Mouse (Mus musculus) gastrocnemius, postnatal 36 days (tissue): Measurements from ENCODE around the gene Ssc5d. TPM values are rescaled to one million over a fixed set of nuclear protein-coding genes. Genes with fewer than 3 reads are reported as not detected.

Source experiments
- total RNA-seq, 2 experiments: library from RNA; stranded (reverse); gene quantifications; 2 replicates each; pipeline ENCODE4 v1.2.3; 2021

Gene Ssc5d
- total RNA-seq, 2 experiments from 2014 or later: 8.8 to 11.1 TPM

Other genes starting within 250 kb of the Ssc5d start
- 10 to 100 TPM; 22.4 to 24.9 TPM for gene Hspbp1, start 240.7 kb upstream of the Ssc5d start, total RNA-seq
- gene Brsk1, start 235.2 kb upstream of the Ssc5d start, total RNA-seq: 1 to 10 TPM in 1 of 2 experiments, under 1 TPM in 1; 0.54 to 1.6 TPM
- gene Tmem150b, start 200.5 kb upstream of the Ssc5d start, total RNA-seq: not detected
- gene Kmt5c, start 185.7 kb upstream of the Ssc5d start, total RNA-seq: 10 to 100 TPM in 1 of 2 experiments, 1 to 10 TPM in 1; 9.7 to 10.5 TPM
- gene Cox6b2, start 172.7 kb upstream of the Ssc5d start, total RNA-seq: 1 to 10 TPM; 1.4 to 1.9 TPM
- not detected for gene Fam71e2, start 154.5 kb upstream of the Ssc5d start, total RNA-seq
- gene Il11, start 142.9 kb upstream of the Ssc5d start, total RNA-seq: not detected
- gene Tmem190, start 142.8 kb upstream of the Ssc5d start, total RNA-seq: not detected
- 1 to 10 TPM; 7.9 to 9.5 TPM for gene Tmem238, start 136.1 kb upstream of the Ssc5d start, total RNA-seq
- gene Rpl28, start 132.9 kb upstream of the Ssc5d start, total RNA-seq: 100 to 1,000 TPM; 431 to 514 TPM
- gene Ube2s, start 113.2 kb upstream of the Ssc5d start, total RNA-seq: 10 to 100 TPM; 70.3 to 83.7 TPM
- gene Shisa7, start 81.1 kb upstream of the Ssc5d start, total RNA-seq: not detected
- 1 to 10 TPM; 3.6 to 3.8 TPM for gene Isoc2b, start 55.5 kb upstream of the Ssc5d start, total RNA-seq
- gene Isoc2a, start 48.6 kb upstream of the Ssc5d start, total RNA-seq: 10 to 100 TPM; 21.0 to 28.3 TPM
- gene Gm36210, start 19.3 kb upstream of the Ssc5d start, total RNA-seq: under 1 TPM; 0.20 TPM
- 1 to 10 TPM; 8.9 TPM for gene Zfp628, start 10.6 kb upstream of the Ssc5d start, total RNA-seq
- 1 to 10 TPM; 2.5 to 3.2 TPM for gene Nat14, start 3.8 kb upstream of the Ssc5d start, total RNA-seq
- 10 to 100 TPM; 30.5 to 35.8 TPM for gene Sbk2, start 38.6 kb downstream of the Ssc5d start, total RNA-seq
- gene Sbk3, start 45.4 kb downstream of the Ssc5d start, total RNA-seq: 1 to 10 TPM; 1.6 to 1.7 TPM
- gene Zfp579, start 70.4 kb downstream of the Ssc5d start, total RNA-seq: 1 to 10 TPM; 7.8 to 9.5 TPM
- gene Zfp524, start 88.6 kb downstream of the Ssc5d start, total RNA-seq: 1 to 10 TPM; 6.9 TPM
- gene Fiz1, start 88.9 kb downstream of the Ssc5d start, total RNA-seq: 10 to 100 TPM; 20.7 to 22.7 TPM
- not detected for gene Gm44973, start 89.7 kb downstream of the Ssc5d start, total RNA-seq
- 10 to 100 TPM; 11.0 to 13.0 TPM for gene Zfp865, start 94.6 kb downstream of the Ssc5d start, total RNA-seq
- gene Ccdc106, start 94.8 kb downstream of the Ssc5d start, total RNA-seq: under 1 TPM in 1 of 2 experiments, not detected in 1; 0.20 TPM
- gene 4632433K11Rik, start 108.3 kb downstream of the Ssc5d start, total RNA-seq: under 1 TPM in 1 of 2 experiments, not detected in 1; 0.42 TPM
- gene Zfp784, start 112.7 kb downstream of the Ssc5d start, total RNA-seq: 1 to 10 TPM; 2.2 to 3.9 TPM
- gene Zfp580, start 125.8 kb downstream of the Ssc5d start, total RNA-seq: 1 to 10 TPM; 2.9 to 3.3 TPM
- gene U2af2, start 136.4 kb downstream of the Ssc5d start, total RNA-seq: 10 to 100 TPM; 38.0 to 48.3 TPM
- gene Epn1, start 154.4 kb downstream of the Ssc5d start, total RNA-seq: 100 to 1,000 TPM; 149 to 152 TPM
- gene Rfpl4, start 191.2 kb downstream of the Ssc5d start, total RNA-seq: not detected
- gene Rasl2-9, start 200.2 kb downstream of the Ssc5d start, total RNA-seq: 1 to 10 TPM; 2.0 to 2.2 TPM
- not detected for gene Vmn1r55, start 223.9 kb downstream of the Ssc5d start, total RNA-seq